Mouse (Mus musculus): ENCODE measurements around the gene Glod4. TPM values are rescaled to one million over a fixed set of nuclear protein-coding genes. Genes with fewer than 3 reads are reported as not detected.

Gene Glod4
- polyA plus RNA-seq, 1 experiment from 2014 or later, result 128 TPM

GRCm38 (mm10) chr11:76154200-76154599, 89.3 kb downstream of the Glod4 start:
- peaks cover 59% of the 10 kb centered on the region for H3K36me3 ChIP-seq
- no peaks in the 10 kb centered on the region for H3K9me3 ChIP-seq
- H3K4me3 ChIP-seq (replicated peaks), result no peak overlapping the region
- H3K4me2 ChIP-seq (replicated peaks), result no peak overlapping the region
- 97% methylated on average over 2 of the region's 2 CpGs for WGBS
- no peak overlapping the region for H3K27ac ChIP-seq
- no peak overlapping the region for H3K9ac ChIP-seq (replicated peaks)
- ATAC-seq, result no peak
- peaks cover 2% of the 10 kb centered on the region for H3K4me1 ChIP-seq (replicated peaks)
- H3K27me3 ChIP-seq, result no peaks in the 10 kb centered on the region

GRCm38 (mm10) chr11:76153236-76153951, 90.1 kb downstream of the Glod4 start:
- H3K9me3 ChIP-seq, result no peaks in the 10 kb centered on the region
- H3K4me1 ChIP-seq (replicated peaks), result peaks cover 11% of the 10 kb centered on the region
- no peaks in the 10 kb centered on the region for H3K27me3 ChIP-seq
- no peak overlapping the region for H3K9ac ChIP-seq (replicated peaks)
- no peak overlapping the region for H3K4me2 ChIP-seq (replicated peaks)
- 93% methylated on average over 5 of the region's 5 CpGs for WGBS
- H3K4me3 ChIP-seq (replicated peaks), result no peak overlapping the region
- H3K36me3 ChIP-seq, result peaks cover 52% of the 10 kb centered on the region
- no peak overlapping the region for H3K27ac ChIP-seq
- no peak for ATAC-seq

- no peak overlapping the region for H3K9ac ChIP-seq (replicated peaks)
- peaks cover 31% of the 10 kb centered on the region for H3K36me3 ChIP-seq
- H3K9me3 ChIP-seq, result no peaks in the 10 kb centered on the region
- H3K4me2 ChIP-seq (replicated peaks), result no peak overlapping the region
- 75% methylated on average over 4 of the region's 4 CpGs for WGBS
- H3K27ac ChIP-seq, result no peak overlapping the region
- H3K4me3 ChIP-seq (replicated peaks), result no peak overlapping the region
- H3K4me1 ChIP-seq (replicated peaks), result peaks cover 20% of the 10 kb centered on the region
- ATAC-seq, result no peak
- H3K27me3 ChIP-seq, result no peaks in the 10 kb centered on the region
Measured at GRCm38 (mm10) chr11:76150980-76151379, 92.5 kb downstream of the Glod4 start.

- no peak overlapping the region for H3K9ac ChIP-seq (replicated peaks)
- H3K4me1 ChIP-seq (replicated peaks), result peaks cover 20% of the 10 kb centered on the region
- no peak overlapping the region for H3K4me2 ChIP-seq (replicated peaks)
- H3K27ac ChIP-seq, result no peak overlapping the region
- H3K4me3 ChIP-seq (replicated peaks), result no peak overlapping the region
- no peaks in the 10 kb centered on the region for H3K9me3 ChIP-seq
- H3K27me3 ChIP-seq, result no peaks in the 10 kb centered on the region
- H3K36me3 ChIP-seq, result peaks cover 12% of the 10 kb centered on the region; the same call in 1 of the 2 replicates
- no peak for ATAC-seq
- WGBS, result 81% methylated on average over 8 of the region's 8 CpGs
Measured at GRCm38 (mm10) chr11:76148055-76149008, 95.2 kb downstream of the Glod4 start.

GRCm38 (mm10) chr11:76146187-76147010, 97.1 kb downstream of the Glod4 start:
- Histone ChIP-seq H3K4me2 (replicated peaks) (no peak overlapping the region), H3K4me3 (replicated peaks) (no peak overlapping the region), H3K4me1 (replicated peaks) (peaks cover 20% of the 10 kb centered on the region), H3K27me3 (no peaks in the 10 kb centered on the region), H3K9ac (replicated peaks) (no peak overlapping the region), H3K36me3 (peaks cover 13% of the 10 kb centered on the region), H3K27ac (no peak overlapping the region), H3K9me3 (no peaks in the 10 kb centered on the region)
- WGBS, result 88% methylated on average over 8 of the region's 8 CpGs
- no peak for ATAC-seq

GRCm38 (mm10) chr11:76145169-76145568, 98.4 kb downstream of the Glod4 start:
- Histone ChIP-seq H3K36me3 (peaks cover 16% of the 10 kb centered on the region), H3K27me3 (no peaks in the 10 kb centered on the region), H3K9ac (replicated peaks) (no peak overlapping the region), H3K4me1 (replicated peaks) (peaks cover 20% of the 10 kb centered on the region), H3K4me2 (replicated peaks) (no peak overlapping the region), H3K27ac (no peak overlapping the region), H3K4me3 (replicated peaks) (no peak overlapping the region), H3K9me3 (no peaks in the 10 kb centered on the region)
- ATAC-seq, result no peak
- WGBS, result 95% methylated on average over 1 of the region's 1 CpGs

DNA sequence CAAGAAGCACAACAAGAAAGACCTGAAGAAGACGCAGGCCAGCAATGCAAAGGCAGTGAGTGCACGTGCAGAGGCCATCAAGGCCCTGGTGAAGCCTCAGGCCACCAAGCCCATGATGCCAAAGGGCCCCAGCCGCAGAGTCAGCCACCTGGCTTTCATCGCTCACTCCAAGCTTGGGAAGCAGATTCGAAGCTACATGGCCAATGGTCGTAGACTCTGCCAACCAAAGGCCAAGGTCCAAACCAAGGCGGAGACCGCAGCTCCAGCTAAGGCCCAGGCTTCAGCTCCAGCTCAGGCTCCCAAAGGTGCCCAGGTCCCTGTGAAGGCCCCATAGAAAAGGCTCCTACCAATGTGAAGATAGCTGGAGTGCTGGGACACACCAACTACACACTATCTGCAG, 99.1 kb downstream of the Glod4 start:
- Histone ChIP-seq H3K27ac (no peak overlapping the region), H3K4me3 (replicated peaks) (no peak overlapping the region), H3K27me3 (no peaks in the 10 kb centered on the region), H3K4me1 (replicated peaks) (peaks cover 19% of the 10 kb centered on the region), H3K9ac (replicated peaks) (no peak overlapping the region), H3K9me3 (no peaks in the 10 kb centered on the region), H3K4me2 (replicated peaks) (no peak overlapping the region), H3K36me3 (peaks cover 14% of the 10 kb centered on the region)
- no peak for ATAC-seq
- WGBS, result 96% methylated on average over 8 of the region's 8 CpGs

DNA sequence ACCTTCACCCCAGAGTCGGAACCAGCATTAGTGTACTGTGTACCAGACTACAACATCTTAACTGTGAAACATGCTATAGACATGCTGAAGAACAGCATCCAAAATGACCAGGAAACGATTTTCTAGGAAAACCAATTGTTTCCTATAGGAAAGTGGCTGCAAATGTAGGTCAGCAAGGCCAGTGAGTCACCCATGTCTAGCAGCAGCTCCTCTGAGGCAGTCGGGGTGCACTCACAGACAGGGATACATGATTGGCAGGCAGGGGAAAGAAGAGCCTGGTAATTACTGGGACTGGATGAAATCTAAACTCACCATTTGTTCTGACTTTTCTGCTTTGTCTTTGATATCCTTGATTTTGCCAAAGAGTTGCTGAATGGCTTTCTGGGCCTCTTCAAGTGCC, 105.5 kb downstream of the Glod4 start:
- WGBS, result 88% methylated on average over 3 of the region's 3 CpGs
- no peaks in the 10 kb centered on the region for H3K27me3 ChIP-seq
- H3K9ac ChIP-seq (replicated peaks), result no peak overlapping the region
- H3K9me3 ChIP-seq, result no peaks in the 10 kb centered on the region
- no peak overlapping the region for H3K4me3 ChIP-seq (replicated peaks)
- H3K36me3 ChIP-seq, result peaks cover 57% of the 10 kb centered on the region
- no peaks in the 10 kb centered on the region for H3K4me1 ChIP-seq (replicated peaks)
- H3K4me2 ChIP-seq (replicated peaks), result no peak overlapping the region
- no peak overlapping the region for H3K27ac ChIP-seq
- no peak for ATAC-seq

- Histone ChIP-seq H3K4me3 (replicated peaks) (no peak overlapping the region), H3K36me3 (peaks cover 63% of the 10 kb centered on the region), H3K27ac (no peak overlapping the region), H3K4me2 (replicated peaks) (no peak overlapping the region), H3K27me3 (no peaks in the 10 kb centered on the region), H3K9ac (replicated peaks) (no peak overlapping the region), H3K9me3 (no peaks in the 10 kb centered on the region), H3K4me1 (replicated peaks) (no peaks in the 10 kb centered on the region)
- ATAC-seq, result no peak
- 84% methylated on average over 7 of the region's 7 CpGs for WGBS
Measured at GRCm38 (mm10) chr11:76135641-76136437, 107.7 kb downstream of the Glod4 start.

GRCm38 (mm10) chr11:76130859-76131258, 112.7 kb downstream of the Glod4 start:
- Histone ChIP-seq H3K4me1 (replicated peaks) (no peaks in the 10 kb centered on the region), H3K4me3 (replicated peaks) (no peak overlapping the region), H3K9me3 (no peaks in the 10 kb centered on the region), H3K36me3 (peaks cover 54% of the 10 kb centered on the region), H3K4me2 (replicated peaks) (no peak overlapping the region), H3K9ac (replicated peaks) (no peak overlapping the region), H3K27me3 (no peaks in the 10 kb centered on the region), H3K27ac (no peak overlapping the region)
- WGBS, result 85% methylated on average over 5 of the region's 5 CpGs
- no peak for ATAC-seq

- no peaks in the 10 kb centered on the region for H3K27me3 ChIP-seq
- H3K36me3 ChIP-seq, result peaks cover 52% of the 10 kb centered on the region
- H3K27ac ChIP-seq, result no peak overlapping the region
- ATAC-seq, result no peak
- H3K9me3 ChIP-seq, result no peaks in the 10 kb centered on the region
- no peaks in the 10 kb centered on the region for H3K4me1 ChIP-seq (replicated peaks)
- H3K9ac ChIP-seq (replicated peaks), result no peak overlapping the region
- WGBS, result 86% methylated on average over 8 of the region's 8 CpGs
- no peak overlapping the region for H3K4me2 ChIP-seq (replicated peaks)
- H3K4me3 ChIP-seq (replicated peaks), result no peak overlapping the region
Measured at GRCm38 (mm10) chr11:76125386-76125785, 118.1 kb downstream of the Glod4 start.
